Mouse (Mus musculus): Measurements from ENCODE around the gene Ankrd42. TPM values are rescaled to one million over a fixed set of nuclear protein-coding genes. Genes with fewer than 3 reads are reported as not detected.

Ankrd42 gene
- polyA plus RNA-seq, 1 experiment from 2014 or later, result 0.33 TPM

GRCm38 (mm10) chr7:92550248-92550989, 86.5 kb downstream of the Ankrd42 start:
- no peaks in the 10 kb centered on the region for H3K9me3 ChIP-seq (replicated peaks; ENCODE audit: control insufficient read depth, low read length)
- no peak overlapping the region for H3K27ac ChIP-seq (ENCODE audit: low read length)
- no peak overlapping the region for H3K9ac ChIP-seq (ENCODE audit: low read depth, low read length)
- H3K4me3 ChIP-seq (ENCODE audit: low read depth, low read length), result no peak overlapping the region
- ATAC-seq (ENCODE audit: low read depth), result no peak
- WGBS (ENCODE audit: insufficient replicate concordance), result 72% methylated on average over 6 of the region's 6 CpGs
- H3K36me3 ChIP-seq (ENCODE audit: control insufficient read depth, insufficient read depth), result no peaks in the 10 kb centered on the region
- H3K4me2 ChIP-seq (ENCODE audit: low read depth, low read length), result no peak overlapping the region
- no peaks in the 10 kb centered on the region for H3K27me3 ChIP-seq (ENCODE audit: control insufficient read depth, insufficient read depth, low read depth, low read length)
- no peaks in the 10 kb centered on the region for H3K4me1 ChIP-seq (ENCODE audit: control insufficient read depth, low read depth, low read length)

GRCm38 (mm10) chr7:92546763-92547162, 90.2 kb downstream of the Ankrd42 start:
- Histone ChIP-seq H3K9me3 (replicated peaks; ENCODE audit: control insufficient read depth, low read length) (no peaks in the 10 kb centered on the region), H3K27ac (ENCODE audit: low read length) (no peak overlapping the region), H3K27me3 (ENCODE audit: control insufficient read depth, insufficient read depth, low read depth, low read length) (no peaks in the 10 kb centered on the region), H3K4me1 (ENCODE audit: control insufficient read depth, low read depth, low read length) (no peaks in the 10 kb centered on the region), H3K36me3 (ENCODE audit: control insufficient read depth, insufficient read depth) (no peaks in the 10 kb centered on the region), H3K4me3 (ENCODE audit: low read depth, low read length) (no peak overlapping the region), H3K4me2 (ENCODE audit: low read depth, low read length) (no peak overlapping the region), H3K9ac (ENCODE audit: low read depth, low read length) (no peak overlapping the region)
- 48% methylated on average over 2 of the region's 2 CpGs for WGBS (ENCODE audit: insufficient replicate concordance)
- ATAC-seq (ENCODE audit: low read depth), result no peak

- no peak for ATAC-seq (ENCODE audit: low read depth)
- 58% methylated on average over 6 of the region's 6 CpGs for WGBS (ENCODE audit: insufficient replicate concordance)
- H3K27ac ChIP-seq (ENCODE audit: low read length), result no peak overlapping the region
- H3K9ac ChIP-seq (ENCODE audit: low read depth, low read length), result no peak overlapping the region
- no peaks in the 10 kb centered on the region for H3K27me3 ChIP-seq (ENCODE audit: control insufficient read depth, insufficient read depth, low read depth, low read length)
- no peaks in the 10 kb centered on the region for H3K9me3 ChIP-seq (replicated peaks; ENCODE audit: control insufficient read depth, low read length)
- H3K36me3 ChIP-seq (ENCODE audit: control insufficient read depth, insufficient read depth), result no peaks in the 10 kb centered on the region
- H3K4me2 ChIP-seq (ENCODE audit: low read depth, low read length), result no peak overlapping the region
- no peak overlapping the region for H3K4me3 ChIP-seq (ENCODE audit: low read depth, low read length)
- no peaks in the 10 kb centered on the region for H3K4me1 ChIP-seq (ENCODE audit: control insufficient read depth, low read depth, low read length)
These were observed 104.4 kb downstream of the Ankrd42 start for GRCm38 (mm10) chr7:92532351-92533036.

Other genes starting within 250 kb of the Ankrd42 start
- 11.8 and 14.9 TPM in 2 replicates for gene Ccdc90b, start 76.0 kb downstream of the Ankrd42 start, polyA plus RNA-seq (2015; fragmentation: Nextera tagmentation; extraction: Ambion mirVana)
- gene Pcf11, start 32.8 kb upstream of the Ankrd42 start, polyA plus RNA-seq (2015; fragmentation: Nextera tagmentation; extraction: Ambion mirVana), result 9.5 and 9.9 TPM in 2 replicates
- 5.3 and 5.6 TPM in 2 replicates for gene Rab30, start 104.5 kb upstream of the Ankrd42 start, polyA plus RNA-seq (2015; fragmentation: Nextera tagmentation; extraction: Ambion mirVana)
- 10.0 and 10.2 TPM in 2 replicates for gene Ddias, start 237.1 kb upstream of the Ankrd42 start, polyA plus RNA-seq (2015; fragmentation: Nextera tagmentation; extraction: Ambion mirVana)
- gene Prcp, start 237.3 kb upstream of the Ankrd42 start, polyA plus RNA-seq (2015; fragmentation: Nextera tagmentation; extraction: Ambion mirVana), result 12.2 and 15.0 TPM in 2 replicates